Mouse (Mus musculus): ENCODE measurements at regions not wholly inside any gene's neighbourhood (a gene's known extent, or its start where the extent isn't known, plus 50 kb on each side); places are given as distances from the start of the nearest gene placed in this dataset.

- DNase-seq (ENCODE audit: low read depth in 3 of 3, low spot score in 3 of 3) (no peak), ATAC-seq (ENCODE audit: insufficient read depth) (no peak)
- H3K9me3 ChIP-seq (ENCODE audit: control insufficient read depth, low read length) = no peaks in the 10 kb centered on the region
- TF ChIP-seq CTCF (IDR thresholded peaks at IDR 0.05; ENCODE audit: low read depth) (no peak), EP300 (IDR thresholded peaks at IDR 0.05; ENCODE audit: low read depth) (no peak)
- no peak overlapping the region for H3K4me2 ChIP-seq (ENCODE audit: low read depth)
- H3K4me3 ChIP-seq (ENCODE audit: insufficient read depth in 1 of 2, low read depth in 2 of 2, low read length in 2 of 2) = no peak overlapping the region
- no peaks in the 10 kb centered on the region for H3K4me1 ChIP-seq (replicated peaks; ENCODE audit: control insufficient read depth in 2 of 2, insufficient read depth in 2 of 2, low read length in 1 of 2)
- H3K27me3 ChIP-seq (ENCODE audit: control insufficient read depth, insufficient read depth, low read length) = no peaks in the 10 kb centered on the region
- WGBS (ENCODE audit: insufficient replicate concordance) = 62% methylated on average over 7 of the region's 7 CpGs
- H3K36me3 ChIP-seq (replicated peaks; ENCODE audit: control insufficient read depth, insufficient read depth, low read depth) = no peaks in the 10 kb centered on the region
- H3K27ac ChIP-seq = no peak overlapping the region
- no peak overlapping the region for H3K9ac ChIP-seq (replicated peaks)
These were observed 130.8 kb upstream of the Tmem45b start for GRCm38 (mm10) chr9:31595096-31595495.

GRCm38 (mm10) chr9:31587671-31588070 lies 123.4 kb upstream of the Tmem45b start:
- no peaks in the 10 kb centered on the region for H3K27me3 ChIP-seq (ENCODE audit: control insufficient read depth, insufficient read depth, low read length)
- no peak overlapping the region for H3K27ac ChIP-seq
- H3K36me3 ChIP-seq (replicated peaks; ENCODE audit: control insufficient read depth, insufficient read depth, low read depth) = no peaks in the 10 kb centered on the region
- H3K9ac ChIP-seq (replicated peaks) = no peak overlapping the region
- no peak overlapping the region for H3K4me3 ChIP-seq (ENCODE audit: insufficient read depth in 1 of 2, low read depth in 2 of 2, low read length in 2 of 2)
- no peaks in the 10 kb centered on the region for H3K9me3 ChIP-seq (ENCODE audit: control insufficient read depth, low read length)
- no peaks in the 10 kb centered on the region for H3K4me1 ChIP-seq (replicated peaks; ENCODE audit: control insufficient read depth in 2 of 2, insufficient read depth in 2 of 2, low read length in 1 of 2)
- ATAC-seq (ENCODE audit: insufficient read depth) (no peak), DNase-seq (ENCODE audit: low read depth in 3 of 3, low spot score in 3 of 3) (no peak)
- H3K4me2 ChIP-seq (ENCODE audit: low read depth) = no peak overlapping the region
- TF ChIP-seq CTCF (IDR thresholded peaks at IDR 0.05; ENCODE audit: low read depth) (no peak), EP300 (IDR thresholded peaks at IDR 0.05; ENCODE audit: low read depth) (no peak)

- Histone ChIP-seq H3K4me3 (ENCODE audit: insufficient read depth in 1 of 2, low read depth in 2 of 2, low read length in 2 of 2) (no peak overlapping the region), H3K4me1 (replicated peaks; ENCODE audit: control insufficient read depth in 2 of 2, insufficient read depth in 2 of 2, low read length in 1 of 2) (no peaks in the 10 kb centered on the region), H3K9me3 (ENCODE audit: control insufficient read depth, low read length) (no peaks in the 10 kb centered on the region), H3K27me3 (ENCODE audit: control insufficient read depth, insufficient read depth, low read length) (no peaks in the 10 kb centered on the region), H3K9ac (replicated peaks) (no peak overlapping the region), H3K36me3 (replicated peaks; ENCODE audit: control insufficient read depth, insufficient read depth, low read depth) (no peaks in the 10 kb centered on the region), H3K27ac (no peak overlapping the region), H3K4me2 (ENCODE audit: low read depth) (no peak overlapping the region)
- ATAC-seq (ENCODE audit: insufficient read depth) (no peak), DNase-seq (ENCODE audit: low read depth in 3 of 3, low spot score in 3 of 3) (no peak)
- WGBS (ENCODE audit: insufficient replicate concordance) = 62% methylated on average over 10 of the region's 10 CpGs
- no peak for TF ChIP-seq EP300 (IDR thresholded peaks at IDR 0.05; ENCODE audit: low read depth)
- TF ChIP-seq CTCF (IDR thresholded peaks at IDR 0.05; ENCODE audit: low read depth) = no peak
These were observed 119.7 kb upstream of the Tmem45b start for GRCm38 (mm10) chr9:31583983-31584382.

GRCm38 (mm10) chr9:31582947-31583346 lies 118.7 kb upstream of the Tmem45b start:
- no peak for DNase-seq (ENCODE audit: low read depth in 3 of 3, low spot score in 3 of 3)
- Histone ChIP-seq H3K4me2 (ENCODE audit: low read depth) (no peak overlapping the region), H3K9ac (replicated peaks) (no peak overlapping the region), H3K4me3 (ENCODE audit: insufficient read depth in 1 of 2, low read depth in 2 of 2, low read length in 2 of 2) (no peak overlapping the region), H3K9me3 (ENCODE audit: control insufficient read depth, low read length) (no peaks in the 10 kb centered on the region), H3K27ac (no peak overlapping the region), H3K4me1 (replicated peaks; ENCODE audit: control insufficient read depth in 2 of 2, insufficient read depth in 2 of 2, low read length in 1 of 2) (no peaks in the 10 kb centered on the region), H3K27me3 (ENCODE audit: control insufficient read depth, insufficient read depth, low read length) (no peaks in the 10 kb centered on the region), H3K36me3 (replicated peaks; ENCODE audit: control insufficient read depth, insufficient read depth, low read depth) (no peaks in the 10 kb centered on the region)
- WGBS (ENCODE audit: insufficient replicate concordance) = 52% methylated on average over 7 of the region's 7 CpGs
- TF ChIP-seq EP300 (IDR thresholded peaks at IDR 0.05; ENCODE audit: low read depth) (no peak), CTCF (IDR thresholded peaks at IDR 0.05; ENCODE audit: low read depth) (no peak)
- no peak for ATAC-seq (ENCODE audit: insufficient read depth)

GRCm38 (mm10) chr9:31578506-31579173 lies 114.4 kb upstream of the Tmem45b start:
- ATAC-seq (ENCODE audit: insufficient read depth) (no peak), DNase-seq (ENCODE audit: low read depth in 3 of 3, low spot score in 3 of 3) (no peak)
- TF ChIP-seq CTCF (IDR thresholded peaks at IDR 0.05; ENCODE audit: low read depth) (no peak), EP300 (IDR thresholded peaks at IDR 0.05; ENCODE audit: low read depth) (no peak)
- WGBS (ENCODE audit: insufficient replicate concordance) = 67% methylated on average over 8 of the region's 8 CpGs
- Histone ChIP-seq H3K4me3 (ENCODE audit: insufficient read depth in 1 of 2, low read depth in 2 of 2, low read length in 2 of 2) (no peak overlapping the region), H3K36me3 (replicated peaks; ENCODE audit: control insufficient read depth, insufficient read depth, low read depth) (no peaks in the 10 kb centered on the region), H3K9me3 (ENCODE audit: control insufficient read depth, low read length) (no peaks in the 10 kb centered on the region), H3K9ac (replicated peaks) (no peak overlapping the region), H3K4me2 (ENCODE audit: low read depth) (no peak overlapping the region), H3K4me1 (replicated peaks; ENCODE audit: control insufficient read depth in 2 of 2, insufficient read depth in 2 of 2, low read length in 1 of 2) (no peaks in the 10 kb centered on the region), H3K27ac (no peak overlapping the region), H3K27me3 (ENCODE audit: control insufficient read depth, insufficient read depth, low read length) (no peaks in the 10 kb centered on the region)
